Mouse (Mus musculus) lung, postnatal 36 days (tissue): ENCODE measurements at regions not wholly inside any gene's neighbourhood (a gene's known extent, or its start where the extent isn't known, plus 50 kb on each side); places are given as distances from the start of the nearest gene placed in this dataset.

Experiments used
- DNase-seq: peaks from one replicate; pipeline ENCODE4 v3.0.0; 2022; ENCODE audit warnings: mixed read lengths

GRCm38 (mm10) chr15:28823526-28823925, 620.0 kb downstream of the Dnah5 start:
- no peak for DNase-seq

GRCm38 (mm10) chr15:28834831-28835230, 631.3 kb downstream of the Dnah5 start:
- no peak for DNase-seq

- no peak for DNase-seq
Measured at GRCm38 (mm10) chr15:28840322-28840721, 636.8 kb downstream of the Dnah5 start.

- no peak for DNase-seq
Measured at GRCm38 (mm10) chr15:28856419-28856818, 652.9 kb downstream of the Dnah5 start.

- DNase-seq: no peak
Measured at GRCm38 (mm10) chr15:28858176-28858575, 654.6 kb downstream of the Dnah5 start.

GRCm38 (mm10) chr15:28864101-28864500, 660.5 kb downstream of the Dnah5 start:
- DNase-seq: no peak

- no peak for DNase-seq
Measured at GRCm38 (mm10) chr15:28864913-28865312, 661.4 kb downstream of the Dnah5 start.

GRCm38 (mm10) chr15:28873001-28873400, 669.4 kb downstream of the Dnah5 start:
- DNase-seq: no peak

GRCm38 (mm10) chr15:28896248-28896808, 692.8 kb downstream of the Dnah5 start:
- peak; percentile 0 for DNase-seq

- no peak for DNase-seq
Measured at GRCm38 (mm10) chr15:28922437-28922836, 718.9 kb downstream of the Dnah5 start.

- DNase-seq: no peak
Measured at GRCm38 (mm10) chr15:28948245-28948644, 744.7 kb downstream of the Dnah5 start.
